Mouse (Mus musculus) granulocyte monocyte progenitor cell, adult 5-6 weeks (primary cell): ENCODE data around the gene Sft2d2. TPM values are rescaled to one million over a fixed set of nuclear protein-coding genes. Genes with fewer than 3 reads are reported as not detected.

Source experiments
- ATAC-seq: replicated peaks from 2 replicates; pipeline ENCODE4 v1.8.0; 2016; ENCODE audit warnings: mild to moderate bottlenecking, moderate TSS enrichment, inconsistent platforms; ENCODE audit not compliant: poor library complexity, severe bottlenecking
- total RNA-seq, 2 experiments: library from RNA; stranded (forward) in 1 of 2; stranded (reverse) in 1 of 2; fragments of 200-712, 200-1000 nt in 1 of 2; fragments of >200 nt in 1 of 2; fragmentation: Nextera tagmentation in 1 of 2; gene quantifications; 2 replicates each; pipeline ENCODE4 v1.2.3; 2014 to 2017

Sft2d2 gene
- total RNA-seq, 2 experiments from 2014 or later: 22.4 to 27.7 TPM

- ATAC-seq: no peak
Measured at GRCm38 (mm10) chr1:165191611-165192010, 2.6 kb downstream of the Sft2d2 start.

GRCm38 (mm10) chr1:165190571-165191273, 3.5 kb downstream of the Sft2d2 start:
- no peak for ATAC-seq

GRCm38 (mm10) chr1:165190068-165190467, 4.2 kb downstream of the Sft2d2 start:
- no peak for ATAC-seq

DNA sequence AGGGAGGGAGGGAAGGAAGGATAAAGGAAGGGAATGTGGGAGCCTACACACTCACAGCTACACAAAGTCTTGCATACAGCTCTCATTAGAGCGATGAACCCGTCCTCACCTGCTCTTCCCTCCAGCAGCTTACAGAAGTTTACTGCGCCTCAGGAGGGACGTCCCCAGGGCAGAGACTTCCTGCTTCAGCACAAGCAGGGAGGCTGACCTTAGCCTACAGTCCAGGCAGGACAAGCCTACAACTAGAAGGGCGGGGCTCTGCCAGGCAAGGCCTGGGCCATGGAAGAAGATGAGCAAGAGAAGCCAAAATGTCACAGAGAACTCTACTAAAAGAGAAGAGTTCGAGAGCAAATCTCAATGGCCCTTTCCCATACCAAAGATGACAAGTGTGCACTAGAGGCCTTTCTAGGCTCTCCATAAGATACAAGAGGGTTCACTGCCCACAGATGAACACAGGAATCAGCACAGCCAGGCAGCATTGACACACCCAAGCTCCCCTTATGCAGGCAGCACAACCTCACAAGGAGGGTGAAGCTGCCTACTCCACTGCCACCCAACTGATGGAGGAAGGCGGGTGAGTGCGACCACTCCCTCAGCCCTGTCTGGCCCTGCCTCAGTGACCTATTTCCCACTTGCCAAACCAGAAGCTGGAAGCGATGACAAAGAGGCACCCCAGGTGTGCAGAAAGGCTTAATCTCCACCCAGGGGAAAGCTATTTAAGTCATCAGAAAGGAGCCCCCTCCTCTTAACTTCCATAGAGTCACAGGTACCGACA, 5.2 kb downstream of the Sft2d2 start:
- ATAC-seq: no peak

- 0 out of 2 replicates have a peak, but pooled peaks have one; percentile 12 for ATAC-seq
Measured at GRCm38 (mm10) chr1:165187357-165187756, 6.9 kb downstream of the Sft2d2 start.

- no peak for ATAC-seq
Measured at GRCm38 (mm10) chr1:165186491-165186890, 7.7 kb downstream of the Sft2d2 start.

DNA sequence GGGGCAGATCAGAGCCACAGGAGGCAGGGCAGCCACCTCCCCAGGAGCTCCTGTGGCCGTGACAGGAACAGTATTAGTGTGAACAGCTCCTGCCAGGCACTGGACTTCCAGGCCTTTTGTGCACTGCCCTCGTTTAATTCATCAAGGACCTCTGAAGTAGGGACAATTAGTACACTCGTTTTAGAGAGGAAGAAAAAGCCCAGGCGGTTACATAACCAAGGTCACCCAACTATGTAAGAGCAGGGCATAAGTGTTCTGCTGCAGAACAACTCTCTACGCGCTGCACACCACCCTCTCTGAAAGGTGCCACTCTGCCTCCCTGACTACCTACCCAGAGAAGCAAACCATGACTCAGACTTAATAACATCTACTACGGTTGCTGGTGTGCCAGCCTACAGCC, 9.1 kb downstream of the Sft2d2 start:
- no peak for ATAC-seq

GRCm38 (mm10) chr1:165184178-165184577, 10.1 kb downstream of the Sft2d2 start:
- ATAC-seq: no peak

DNA sequence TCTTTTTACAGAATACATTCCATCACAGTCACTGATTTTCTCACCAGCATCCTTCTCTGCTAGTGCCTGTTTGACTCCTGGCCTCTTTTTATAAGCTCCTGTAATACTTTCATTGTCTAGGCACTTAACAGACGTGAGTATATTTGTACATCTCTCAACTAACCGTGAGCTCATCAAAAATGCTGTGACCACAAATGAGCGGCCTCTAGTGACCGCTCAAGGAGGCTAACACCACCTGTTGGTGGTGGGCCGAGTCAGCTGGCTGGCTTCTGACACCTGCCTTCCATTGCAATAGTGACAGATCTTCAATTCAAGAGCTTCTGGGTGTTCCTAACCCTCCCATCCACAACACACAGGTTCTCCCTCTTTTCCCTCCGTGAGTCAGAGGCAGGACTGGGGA, 10.8 kb downstream of the Sft2d2 start:
- ATAC-seq: no peak

GRCm38 (mm10) chr1:165179321-165179720, 14.9 kb downstream of the Sft2d2 start:
- ATAC-seq: no peak

GRCm38 (mm10) chr1:165178075-165178474, 16.2 kb downstream of the Sft2d2 start:
- ATAC-seq: no peak

GRCm38 (mm10) chr1:165174059-165174616, 20.1 kb downstream of the Sft2d2 start:
- ATAC-seq: no peak

- no peak for ATAC-seq
Measured at GRCm38 (mm10) chr1:165171277-165171676, 23.0 kb downstream of the Sft2d2 start.

DNA sequence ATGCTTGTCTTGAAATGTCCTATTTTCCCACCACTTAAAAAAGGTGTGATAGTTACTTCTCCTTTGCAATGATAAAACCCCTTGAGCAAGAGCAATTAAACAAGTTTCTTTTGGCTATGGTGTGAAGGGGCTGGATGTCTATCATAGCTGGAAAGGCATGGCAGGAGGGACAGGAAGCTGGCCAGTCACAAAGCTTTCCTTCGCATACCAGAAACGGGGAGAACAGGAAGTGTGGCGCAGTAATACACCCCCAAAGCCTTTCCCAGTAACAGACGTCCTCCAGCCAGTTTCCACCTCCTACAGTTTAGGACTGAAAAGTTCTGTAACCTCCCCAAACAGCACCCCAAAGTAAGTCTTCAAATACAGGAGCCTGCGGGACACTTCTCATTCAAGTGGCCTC, 24.1 kb downstream of the Sft2d2 start:
- peak; percentile 71 for ATAC-seq

GRCm38 (mm10) chr1:165169462-165169861, 24.8 kb downstream of the Sft2d2 start:
- ATAC-seq: no peak

DNA sequence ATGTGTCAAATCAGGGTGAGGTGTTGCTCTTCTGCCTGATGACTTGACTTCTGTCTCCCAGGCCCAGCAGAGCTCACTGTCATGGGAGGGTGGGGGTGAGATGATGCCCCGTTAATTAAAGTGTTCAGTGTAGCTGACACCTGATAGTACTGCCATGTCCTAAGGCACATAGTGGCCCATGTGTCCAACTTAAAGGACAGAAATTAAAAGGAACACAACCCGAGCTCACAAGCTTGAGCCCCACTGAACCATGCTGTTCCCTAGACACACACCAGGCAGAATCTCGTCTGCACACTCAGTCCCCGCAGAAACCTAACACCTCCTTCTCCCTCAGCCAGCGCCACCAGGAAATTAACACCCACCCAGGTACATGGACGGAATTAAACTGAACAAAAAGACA, 29.3 kb downstream of the Sft2d2 start:
- no peak for ATAC-seq

- ATAC-seq: no peak
Measured at GRCm38 (mm10) chr1:165160723-165161405, 33.4 kb downstream of the Sft2d2 start, which contains the start of gene Tbx19. Tbx19 (minus strand) TSS chr1:165160773.

- no peak for ATAC-seq
Measured at GRCm38 (mm10) chr1:165158841-165159240, 35.4 kb downstream of the Sft2d2 start.

DNA sequence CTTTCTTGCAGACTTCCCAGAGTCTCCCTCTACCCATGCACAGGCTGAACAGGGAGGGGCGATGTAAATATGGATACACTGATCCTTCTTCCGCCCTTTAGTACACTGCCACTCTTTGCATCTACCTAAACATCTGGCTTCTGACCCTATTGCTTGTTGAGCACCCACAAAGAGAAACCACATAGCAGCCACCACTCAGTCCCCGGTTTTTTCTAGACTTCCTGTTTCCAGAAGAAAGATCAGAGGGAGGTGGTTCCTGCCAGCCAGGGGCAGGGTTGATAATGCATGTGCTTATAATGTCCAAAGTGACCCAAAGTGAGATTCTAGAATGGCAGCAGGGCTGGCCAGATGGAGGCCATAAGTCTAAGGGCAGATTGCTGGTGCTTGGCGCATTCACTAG, 40.1 kb downstream of the Sft2d2 start:
- peak; percentile 93 for ATAC-seq

DNA sequence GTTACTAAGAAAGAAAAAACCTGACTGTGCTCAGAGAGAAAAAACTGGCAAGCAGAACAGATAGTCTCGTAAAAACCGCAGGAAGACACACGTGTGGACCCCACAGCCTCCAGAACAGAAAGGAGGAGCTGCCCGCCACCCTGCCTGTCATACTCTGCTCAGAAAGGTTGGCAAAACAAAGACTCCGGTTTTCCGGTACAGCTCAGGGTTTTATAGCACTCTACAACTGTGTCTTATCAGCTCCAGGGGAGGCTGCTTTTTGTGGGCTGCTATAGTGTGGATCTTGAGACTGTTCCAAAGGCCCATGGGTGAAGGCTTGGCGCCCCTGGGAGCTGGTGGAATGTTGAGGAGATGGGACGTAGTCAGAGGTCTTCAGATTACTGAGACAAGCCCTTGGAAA, 43.0 kb downstream of the Sft2d2 start:
- no peak for ATAC-seq
